Mouse (Mus musculus): ENCODE measurements around the gene Pbx1. TPM values are rescaled to one million over a fixed set of nuclear protein-coding genes. Genes with fewer than 3 reads are reported as not detected.
A peak's percentile ranks its signal among the peaks of the same experiment; 100 is the strongest.

Gene Pbx1
- polyA plus RNA-seq, 1 experiment, result 39.3 TPM

GRCm38 (mm10) chr1:168169791-168170190, 262.3 kb downstream of the Pbx1 start:
- DNase-seq (ENCODE audit: low read depth), result no peak

- DNase-seq (ENCODE audit: low read depth), result no peak
These were observed 262.9 kb downstream of the Pbx1 start for GRCm38 (mm10) chr1:168169052-168169779.

GRCm38 (mm10) chr1:168167781-168168180, 264.3 kb downstream of the Pbx1 start:
- no peak for DNase-seq (ENCODE audit: low read depth)

GRCm38 (mm10) chr1:168166841-168167240, 265.2 kb downstream of the Pbx1 start:
- peak; percentile 52 for DNase-seq (ENCODE audit: low read depth)

- no peak for DNase-seq (ENCODE audit: low read depth)
These were observed 267.1 kb downstream of the Pbx1 start for GRCm38 (mm10) chr1:168164945-168165344.

GRCm38 (mm10) chr1:168163521-168164233, 268.4 kb downstream of the Pbx1 start:
- no peak for DNase-seq (ENCODE audit: low read depth)

- no peak for DNase-seq (ENCODE audit: low read depth)
These were observed 292.9 kb downstream of the Pbx1 start for GRCm38 (mm10) chr1:168139138-168139682.

- DNase-seq (ENCODE audit: low read depth), result no peak
These were observed 293.4 kb downstream of the Pbx1 start for GRCm38 (mm10) chr1:168138669-168139068.

- DNase-seq (ENCODE audit: low read depth), result peak; percentile 75
These were observed 294.2 kb downstream of the Pbx1 start for GRCm38 (mm10) chr1:168137890-168138289.

- DNase-seq (ENCODE audit: low read depth), result no peak
These were observed 296.5 kb downstream of the Pbx1 start for GRCm38 (mm10) chr1:168135545-168135944.

- no peak for DNase-seq (ENCODE audit: low read depth)
These were observed 298.4 kb downstream of the Pbx1 start for GRCm38 (mm10) chr1:168133696-168134095.

GRCm38 (mm10) chr1:168128004-168128403, 304.1 kb downstream of the Pbx1 start:
- no peak for DNase-seq (ENCODE audit: low read depth)

- no peak for DNase-seq (ENCODE audit: low read depth)
These were observed 307.2 kb downstream of the Pbx1 start for GRCm38 (mm10) chr1:168124643-168125490.

- DNase-seq (ENCODE audit: low read depth), result no peak
These were observed 314.0 kb downstream of the Pbx1 start for GRCm38 (mm10) chr1:168118077-168118476.

GRCm38 (mm10) chr1:168117367-168117766, 314.7 kb downstream of the Pbx1 start:
- DNase-seq (ENCODE audit: low read depth), result no peak

GRCm38 (mm10) chr1:168109797-168110196, 322.3 kb downstream of the Pbx1 start:
- DNase-seq (ENCODE audit: low read depth), result no peak

- no peak for DNase-seq (ENCODE audit: low read depth)
These were observed 328.2 kb downstream of the Pbx1 start for GRCm38 (mm10) chr1:168103821-168104220.

GRCm38 (mm10) chr1:168101514-168101913, 330.6 kb downstream of the Pbx1 start:
- DNase-seq (ENCODE audit: low read depth), result no peak

GRCm38 (mm10) chr1:168098806-168099205, 333.3 kb downstream of the Pbx1 start:
- DNase-seq (ENCODE audit: low read depth), result no peak

GRCm38 (mm10) chr1:168094671-168095070, 337.4 kb downstream of the Pbx1 start:
- no peak for DNase-seq (ENCODE audit: low read depth)

GRCm38 (mm10) chr1:168093044-168093443, 339.0 kb downstream of the Pbx1 start:
- no peak for DNase-seq (ENCODE audit: low read depth)

GRCm38 (mm10) chr1:168091627-168092026, 340.4 kb downstream of the Pbx1 start:
- no peak for DNase-seq (ENCODE audit: low read depth)
